Mouse (Mus musculus) embryonic facial prominence, embryonic 10.5 days (tissue): Measurements from ENCODE around the gene P2rx1. TPM values are rescaled to one million over a fixed set of nuclear protein-coding genes. Genes with fewer than 3 reads are reported as not detected.
A peak's percentile ranks its signal among the peaks of the same experiment; 100 is the strongest.

Experiments used
- DNase-seq: peaks from one replicate; pipeline ENCODE4 v3.0.0-alpha.2; 2017; ENCODE audit warnings: low spot score
- H3K27ac ChIP-seq: fragments of 300-500 bp; sonication (generic); replicated peaks from 2 replicates; pipeline ENCODE4 v1.5.1; 2016; ENCODE audit warnings: mild to moderate bottlenecking
- H3K27me3 ChIP-seq: fragments of 300-500 bp; sonication (generic); replicated peaks from 2 replicates; pipeline ENCODE4 v1.6.1; 2016; ENCODE audit warnings: low read depth, mild to moderate bottlenecking; ENCODE audit not compliant: poor library complexity, severe bottlenecking
- H3K36me3 ChIP-seq: fragments of 300-500 bp; sonication (generic); replicated peaks from 2 replicates; pipeline ENCODE4 v1.6.1; 2016; ENCODE audit warnings: mild to moderate bottlenecking, moderate library complexity
- H3K4me1 ChIP-seq: fragments of 300-500 bp; sonication (generic); 2 replicates; pipeline ENCODE4 v1.6.1; 2016
- H3K4me3 ChIP-seq: fragments of 300-500 bp; sonication (generic); 2 replicates; pipeline ENCODE4 v1.5.1; 2016; ENCODE audit warnings: mild to moderate bottlenecking, moderate library complexity
- H3K9me3 ChIP-seq: fragments of 300-500 bp; sonication (generic); 2 replicates; pipeline ENCODE4 v1.6.1; 2016; ENCODE audit warnings: mild to moderate bottlenecking
- WGBS: fragments of 180-500 bp; shearing (Covaris S2); methylation state at CpG from one replicate; pipeline ENCODE4 v1.1.7; 2016; 5-methylcytosine and 5-hydroxymethylcytosine counted together
- polyA plus RNA-seq: library from polyadenylated mRNA; unstranded; fragments of >200 nt; fragmentation: Nextera tagmentation; extraction: Ambion mirVana; gene quantifications from 2 replicates; pipeline ENCODE4 v1.2.1, GENCODE M21; 2016

The P2rx1 gene
- polyA plus RNA-seq, 1 experiment from 2014 or later, result 1.0 TPM

DNA sequence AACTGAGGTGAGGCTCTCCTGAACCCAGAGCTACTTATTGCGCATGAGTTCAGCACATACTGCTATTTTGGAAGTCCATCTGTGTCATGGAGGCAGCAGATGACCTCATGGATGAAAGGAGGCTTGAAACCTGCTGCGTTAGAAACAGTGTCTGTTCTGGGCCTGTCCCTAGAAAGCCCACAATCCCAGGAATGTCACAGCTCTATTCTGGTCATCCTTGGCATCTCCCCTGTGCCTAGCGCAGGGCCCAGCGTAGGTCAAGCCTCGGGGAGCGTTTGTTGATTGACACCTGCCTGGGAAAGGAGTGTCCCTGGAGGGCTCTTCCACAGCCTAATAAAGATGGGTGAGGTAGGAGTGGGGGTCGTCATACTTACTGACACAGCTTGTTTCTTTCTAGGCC, 37.2 kb downstream of the P2rx1 start:
- Histone ChIP-seq H3K27me3 (peaks cover 11% of the 10 kb centered on the region; the same call in 1 of the 2 replicates), H3K27ac (no peak overlapping the region), H3K4me3 (no peak overlapping the region), H3K4me1 (peaks cover 4% of the 10 kb centered on the region), H3K9me3 (no peaks in the 10 kb centered on the region), H3K36me3 (no peaks in the 10 kb centered on the region)
- no peak for DNase-seq
- 82% methylated on average over 7 of the region's 7 CpGs for WGBS

DNA sequence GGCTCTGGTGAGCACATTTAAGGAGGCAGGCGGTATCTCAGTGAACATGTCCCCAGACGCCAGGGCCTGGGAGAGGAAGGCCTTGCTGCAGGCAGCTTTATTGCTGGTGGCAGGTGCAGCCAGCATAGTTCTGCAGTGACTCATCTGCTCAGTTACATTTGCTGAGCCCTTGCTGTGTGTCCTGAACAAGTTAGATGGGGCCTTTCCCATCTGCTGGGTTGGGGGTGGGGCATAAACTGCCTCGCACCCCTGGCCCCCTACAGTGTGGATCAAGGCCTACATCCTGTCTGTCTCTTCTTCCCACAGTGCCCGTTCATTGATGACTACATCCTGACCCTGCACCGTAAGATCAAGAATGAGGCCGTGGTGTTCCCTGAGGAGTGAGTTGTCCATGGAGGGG, 38.0 kb downstream of the P2rx1 start:
- 66% methylated on average over 6 of the region's 6 CpGs for WGBS
- DNase-seq, result no peak

DNA sequence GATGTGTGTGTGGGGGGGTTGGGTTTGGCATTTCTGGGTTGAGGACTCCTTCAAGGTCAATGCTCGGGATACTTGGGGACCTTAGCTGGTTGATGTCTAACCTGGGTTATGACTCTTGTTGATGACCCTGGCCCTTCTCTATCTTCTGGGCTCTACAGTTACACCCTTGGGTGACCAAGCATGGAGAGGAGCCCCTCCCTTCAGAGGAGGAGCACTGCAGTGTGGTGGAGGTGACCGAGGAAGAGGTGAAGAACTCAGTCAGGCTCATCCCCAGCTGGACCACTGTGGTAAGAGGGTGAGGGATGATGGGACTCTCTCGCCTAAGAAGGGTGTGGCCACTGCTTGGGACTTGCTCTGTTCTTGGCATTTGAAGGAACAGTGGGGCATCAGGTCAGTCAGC, 38.8 kb downstream of the P2rx1 start:
- no peak overlapping the region for H3K27ac ChIP-seq
- 85% methylated on average over 3 of the region's 3 CpGs for WGBS
- H3K4me3 ChIP-seq, result no peak overlapping the region
- DNase-seq, result no peak
- 0 out of 2 replicates have a peak, but pooled peaks cover 4% of the 10 kb centered on the region for H3K27me3 ChIP-seq
- no peaks in the 10 kb centered on the region for H3K36me3 ChIP-seq
- H3K4me1 ChIP-seq, result no peaks in the 10 kb centered on the region
- H3K9me3 ChIP-seq, result no peaks in the 10 kb centered on the region

More for the DNA sequence above, 38.0 kb downstream of the P2rx1 start:
- Histone ChIP-seq H3K9me3 (no peaks in the 10 kb centered on the region), H3K4me3 (no peak overlapping the region), H3K27ac (no peak overlapping the region), H3K27me3 (peaks cover 7% of the 10 kb centered on the region; the same call in 1 of the 2 replicates), H3K36me3 (no peaks in the 10 kb centered on the region), H3K4me1 (no peaks in the 10 kb centered on the region)

DNA sequence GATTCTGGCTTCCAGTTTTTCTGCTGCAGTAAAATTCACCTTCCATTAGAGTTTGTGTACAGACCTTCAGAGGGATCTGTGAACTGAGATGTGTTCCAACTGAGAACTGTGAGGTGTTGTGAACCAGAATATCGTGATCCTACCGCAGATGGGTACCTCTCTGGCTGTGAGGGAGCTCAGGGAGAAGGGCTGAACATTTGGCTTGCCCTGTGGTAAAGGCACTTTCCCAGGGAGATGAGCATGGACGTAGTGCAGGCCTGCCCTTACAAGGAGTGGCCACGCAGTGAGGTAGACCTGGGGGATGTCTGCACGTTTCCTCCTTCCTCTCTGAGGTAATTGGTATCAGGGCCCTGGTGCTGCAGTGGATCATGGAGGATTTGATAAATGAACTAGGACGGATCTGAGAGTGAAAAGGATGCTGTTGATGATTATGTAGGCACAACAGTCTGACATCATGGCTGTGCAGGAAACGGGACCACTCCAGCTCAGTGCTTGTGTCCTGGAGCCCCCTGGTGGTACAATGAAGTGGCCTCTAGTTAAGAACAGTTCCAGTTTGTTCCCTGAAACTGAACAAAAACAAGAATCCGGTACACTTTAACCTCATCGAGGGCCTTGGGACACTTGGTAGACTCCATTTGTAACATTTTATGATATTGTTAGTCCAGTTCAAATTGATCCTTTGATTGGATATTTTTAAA, 40.3 kb downstream of the P2rx1 start:
- Histone ChIP-seq H3K4me3 (no peak overlapping the region), H3K9me3 (no peaks in the 10 kb centered on the region), H3K4me1 (peaks cover 14% of the 10 kb centered on the region), H3K27me3 (no peaks in the 10 kb centered on the region), H3K27ac (no peak overlapping the region), H3K36me3 (no peaks in the 10 kb centered on the region)
- 57% methylated on average over 9 of the region's 9 CpGs for WGBS
- peak; percentile 71 for DNase-seq

DNA sequence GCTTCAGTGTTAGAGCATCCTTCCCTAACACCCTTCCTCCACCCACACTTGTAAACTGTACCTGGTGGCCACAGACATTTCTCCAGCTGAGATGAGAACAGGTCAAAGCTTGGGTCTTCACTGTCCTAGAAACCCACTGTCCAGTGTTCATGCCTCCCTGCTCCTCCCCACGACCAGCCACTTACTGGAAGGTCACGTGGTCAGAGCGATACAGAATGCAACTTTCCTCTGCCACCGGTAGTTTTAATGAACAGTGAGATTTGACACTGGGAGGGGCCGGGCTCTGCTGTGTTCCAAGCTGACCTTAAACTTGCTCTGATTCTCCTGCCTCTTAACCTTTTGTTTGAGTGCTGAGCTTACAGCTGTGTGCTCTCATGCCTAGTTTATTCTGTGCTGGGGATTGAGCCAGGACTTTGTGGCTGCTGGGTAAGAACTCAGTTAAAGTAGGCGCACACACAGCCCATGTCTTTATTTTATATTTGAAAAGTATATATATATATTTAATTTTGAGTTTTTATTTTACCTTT, 45.4 kb downstream of the P2rx1 start:
- DNase-seq, result no peak
- Histone ChIP-seq H3K9me3 (no peaks in the 10 kb centered on the region), H3K27ac (no peak overlapping the region), H3K27me3 (no peaks in the 10 kb centered on the region), H3K36me3 (no peaks in the 10 kb centered on the region), H3K4me3 (no peak overlapping the region), H3K4me1 (peaks cover 25% of the 10 kb centered on the region)
- 62% methylated on average over 6 of the region's 6 CpGs for WGBS

DNA sequence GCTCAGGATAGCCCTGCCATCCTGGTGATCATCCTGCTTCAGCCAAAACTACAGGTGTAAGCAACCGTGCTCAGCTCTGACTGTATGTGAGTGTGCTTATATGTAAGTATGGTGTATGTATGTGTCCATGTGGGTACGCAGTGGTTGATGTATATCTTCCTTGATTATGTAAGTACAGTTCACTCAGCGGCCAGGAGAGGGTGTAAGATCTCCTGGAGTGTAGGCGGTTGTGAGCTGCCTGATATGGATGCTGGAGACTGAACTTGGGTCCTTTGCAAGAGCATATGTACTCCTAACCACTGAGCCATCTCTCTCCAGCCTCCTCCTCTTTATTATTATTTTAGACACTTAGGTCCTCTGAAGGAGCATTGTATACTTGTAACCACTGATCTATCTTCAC, 45.9 kb downstream of the P2rx1 start:
- H3K4me1 ChIP-seq, result peaks cover 26% of the 10 kb centered on the region
- 70% methylated on average over 4 of the region's 4 CpGs for WGBS
- H3K9me3 ChIP-seq, result no peaks in the 10 kb centered on the region
- no peak overlapping the region for H3K27ac ChIP-seq
- H3K27me3 ChIP-seq, result no peaks in the 10 kb centered on the region
- peaks cover 2% of the 10 kb centered on the region; the same call in 1 of the 2 replicates for H3K36me3 ChIP-seq
- DNase-seq, result no peak
- no peak overlapping the region for H3K4me3 ChIP-seq

DNA sequence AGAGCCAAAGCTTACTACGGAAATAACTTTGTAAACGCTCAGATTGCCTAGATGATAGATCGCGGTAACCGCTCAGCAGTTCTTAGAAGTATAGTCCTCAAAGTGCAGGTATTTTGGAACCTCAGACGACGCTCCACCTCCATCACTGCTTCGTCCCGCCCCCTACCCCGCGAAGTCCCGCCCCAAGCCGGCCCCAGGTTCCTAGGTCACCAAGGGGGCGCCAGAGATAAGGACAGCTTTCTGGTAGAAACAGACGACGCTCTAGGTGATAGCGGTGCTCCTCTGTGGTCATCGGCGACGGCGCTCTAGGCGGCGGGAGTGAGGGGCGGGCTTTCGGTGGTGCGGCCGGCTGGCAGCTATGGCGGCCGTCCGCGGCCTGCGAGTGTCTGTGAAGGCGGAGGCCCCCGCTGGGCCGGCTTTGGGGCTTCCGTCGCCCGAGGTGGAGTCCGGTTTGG, 48.7 kb downstream of the P2rx1 start, which contains the start of gene Ncbp3:
Ncbp3 (plus strand) TSS at position 242 of the 455 bp plus-strand sequence.
- Histone ChIP-seq H3K27me3 (no peaks in the 10 kb centered on the region), H3K27ac (peak within 1 kb of the TSS; percentile 95), H3K4me1 (peaks cover 26% of the 10 kb centered on the region), H3K9me3 (no peaks in the 10 kb centered on the region), H3K36me3 (peaks cover 28% of the 10 kb centered on the region), H3K4me3 (peak within 1 kb of the TSS; percentile 97)
- WGBS, result under 1% methylated on average over 39 of the region's 39 CpGs
- DNase-seq, result peak; percentile 96

DNA sequence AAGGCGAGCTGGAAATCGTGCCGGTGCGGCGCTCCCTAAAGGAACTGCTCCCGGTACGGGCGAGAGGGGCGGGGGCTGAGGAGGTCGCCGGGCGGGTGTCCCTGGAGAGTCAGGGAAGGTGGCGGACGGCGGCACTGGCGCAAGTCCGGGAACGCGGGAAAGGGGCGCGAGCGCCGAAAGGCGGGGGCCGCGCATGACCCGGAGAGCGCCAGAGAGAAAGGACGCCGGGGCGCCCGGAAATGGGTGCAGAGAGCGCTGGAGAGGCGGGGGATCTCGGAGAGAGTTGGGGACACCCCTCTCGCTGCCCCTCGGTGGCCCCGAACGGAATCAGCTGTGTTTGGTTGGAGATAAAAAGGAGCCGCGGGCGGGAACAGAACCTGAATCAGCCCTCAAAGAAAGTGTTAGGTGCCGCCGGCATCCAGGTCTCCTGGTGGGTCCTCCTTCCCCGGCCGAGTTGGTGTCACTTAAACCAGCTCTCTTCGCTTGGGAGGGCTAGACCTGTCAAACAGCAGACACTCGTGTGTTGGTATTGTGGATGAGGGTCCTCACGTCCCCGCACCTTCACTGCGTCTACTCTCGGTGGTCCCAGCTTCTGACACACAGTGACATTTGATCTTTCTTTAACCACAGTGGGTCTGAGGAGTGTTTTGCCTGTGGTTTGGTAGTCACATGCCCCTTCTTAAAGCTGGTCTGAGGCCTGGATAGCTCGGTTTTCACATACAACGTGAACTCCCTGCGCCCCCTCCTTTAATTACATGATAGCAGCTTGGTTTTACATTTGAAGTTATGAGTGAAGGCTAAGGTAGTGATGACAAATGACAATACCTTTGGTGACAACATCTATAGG, 49.4 kb downstream of the P2rx1 start:
- peaks cover 22% of the 10 kb centered on the region for H3K4me1 ChIP-seq
- peak overlapping the region; percentile 97 for H3K4me3 ChIP-seq
- peaks cover 35% of the 10 kb centered on the region for H3K36me3 ChIP-seq
- no peaks in the 10 kb centered on the region for H3K9me3 ChIP-seq
- no peak for DNase-seq
- 2% methylated on average over 55 of the region's 55 CpGs for WGBS
- no peaks in the 10 kb centered on the region for H3K27me3 ChIP-seq
- peak overlapping the region; percentile 95 for H3K27ac ChIP-seq

DNA sequence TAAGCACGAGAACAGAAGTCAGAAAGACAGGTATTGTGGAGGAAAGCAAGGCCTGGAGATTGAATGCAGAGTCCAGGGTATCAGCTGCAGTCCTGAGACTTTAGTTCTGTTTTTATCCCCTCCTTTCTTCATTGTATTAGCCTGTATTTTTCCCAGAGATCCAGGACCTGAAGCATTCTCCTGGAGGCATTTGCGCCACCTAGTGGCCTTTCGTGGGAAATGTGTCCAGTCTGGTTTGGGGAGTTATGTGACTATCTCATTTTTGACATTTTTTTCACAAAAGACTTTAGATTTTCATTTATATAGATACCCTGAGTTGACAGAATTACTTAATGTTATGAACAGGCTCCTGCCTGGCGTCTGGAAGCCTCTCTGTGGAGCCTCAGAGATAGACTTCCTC, 50.4 kb downstream of the P2rx1 start:
- Histone ChIP-seq H3K27me3 (no peaks in the 10 kb centered on the region), H3K9me3 (no peaks in the 10 kb centered on the region), H3K4me1 (peaks cover 11% of the 10 kb centered on the region), H3K36me3 (peaks cover 45% of the 10 kb centered on the region), H3K4me3 (peak overlapping the region; percentile 97), H3K27ac (no peak overlapping the region)
- DNase-seq, result peak; percentile 80
- WGBS, result 7% methylated on average over 4 of the region's 4 CpGs

DNA sequence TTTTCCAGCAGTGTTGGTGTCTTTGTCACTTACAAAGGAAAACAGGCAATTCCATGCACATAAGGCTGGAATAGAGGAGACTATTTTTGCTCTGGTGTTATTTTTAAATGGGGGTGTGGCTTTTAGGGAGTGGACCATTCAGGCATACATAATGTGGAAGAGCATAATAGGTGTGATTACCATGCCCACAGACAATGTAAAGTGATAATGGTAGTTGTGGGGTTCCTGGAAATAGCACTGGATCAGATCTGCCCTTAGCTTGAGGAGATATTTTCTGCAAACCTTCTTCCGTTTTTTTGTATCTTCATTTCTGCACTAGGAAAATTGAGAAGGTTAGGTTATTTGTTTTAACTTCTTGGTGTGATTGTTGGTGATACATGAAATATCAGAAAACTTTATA, 53.9 kb downstream of the P2rx1 start:
- 91% methylated on average over 1 of the region's 1 CpGs for WGBS
- Histone ChIP-seq H3K4me1 (peaks cover 11% of the 10 kb centered on the region), H3K36me3 (peaks cover 80% of the 10 kb centered on the region), H3K27ac (no peak overlapping the region), H3K27me3 (no peaks in the 10 kb centered on the region), H3K4me3 (no peak overlapping the region), H3K9me3 (no peaks in the 10 kb centered on the region)
- DNase-seq, result no peak

DNA sequence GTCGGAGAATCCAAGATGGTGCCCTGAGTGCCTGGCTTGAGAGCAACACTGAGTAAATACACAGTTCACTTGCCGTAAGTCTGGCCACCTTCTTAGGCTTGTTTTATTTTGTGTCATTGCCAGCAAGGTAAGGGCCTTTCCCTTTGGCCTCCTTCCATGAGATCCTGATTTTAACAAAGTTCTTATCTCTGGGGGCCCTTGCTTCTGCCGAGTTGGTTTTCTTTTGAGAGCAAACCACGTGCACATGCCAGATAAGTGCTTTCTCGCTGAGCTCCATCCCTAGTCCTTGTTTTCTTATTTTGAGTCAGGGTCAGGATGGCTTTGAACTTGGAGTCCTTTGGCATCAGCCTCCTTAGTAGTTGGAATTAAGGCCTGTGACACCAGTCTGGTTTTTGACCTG, 58.8 kb downstream of the P2rx1 start:
- peaks cover 96% of the 10 kb centered on the region for H3K36me3 ChIP-seq
- DNase-seq, result no peak

DNA sequence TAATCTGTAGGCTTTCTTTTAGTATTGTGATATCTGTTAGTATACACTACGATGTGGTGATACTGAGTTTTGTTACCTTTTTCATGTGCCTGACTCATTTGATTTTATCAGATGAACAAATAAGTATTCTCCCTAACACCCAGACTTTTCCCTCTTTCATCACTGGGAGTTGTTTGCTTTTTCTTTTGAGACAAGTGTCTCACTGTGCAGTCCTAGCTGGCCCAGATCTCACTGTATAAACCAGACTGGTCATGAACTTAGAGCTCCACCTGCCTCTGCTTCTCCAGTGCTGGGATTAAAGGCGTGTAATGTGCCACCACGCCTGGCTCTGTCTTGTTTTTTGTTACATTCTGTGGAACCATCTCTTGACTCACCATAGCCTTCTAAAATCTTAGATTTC, 60.7 kb downstream of the P2rx1 start:
- H3K36me3 ChIP-seq, result peaks cover 84% of the 10 kb centered on the region
- H3K27me3 ChIP-seq, result no peaks in the 10 kb centered on the region
- no peak for DNase-seq
- H3K4me1 ChIP-seq, result no peaks in the 10 kb centered on the region
- no peaks in the 10 kb centered on the region for H3K9me3 ChIP-seq
- H3K4me3 ChIP-seq, result no peak overlapping the region
- 94% methylated on average over 3 of the region's 3 CpGs for WGBS
- no peak overlapping the region for H3K27ac ChIP-seq

More for the DNA sequence above, 58.8 kb downstream of the P2rx1 start:
- Histone ChIP-seq H3K4me3 (no peak overlapping the region), H3K27ac (no peak overlapping the region), H3K27me3 (no peaks in the 10 kb centered on the region), H3K9me3 (no peaks in the 10 kb centered on the region), H3K4me1 (no peaks in the 10 kb centered on the region)
- 90% methylated on average over 5 of the region's 5 CpGs for WGBS
